Mouse (Mus musculus) stomach, embryonic 14.5 days (tissue): ENCODE measurements around the gene Epha4. TPM values are rescaled to one million over a fixed set of nuclear protein-coding genes. Genes with fewer than 3 reads are reported as not detected.

Source experiments
- ATAC-seq: fragments of 200-750 bp; cut with Nextera tagmentation; 2 replicates; pipeline ENCODE4 v1.8.0; 2017; ENCODE audit warnings: low read depth, moderate TSS enrichment; ENCODE audit not compliant: insufficient number of reproducible peaks, insufficient read depth, low FRiP score
- H3K27ac ChIP-seq: fragments of 300-500 bp; sonication (generic); 2 replicates; pipeline ENCODE4 v1.5.1; 2014; ENCODE audit warnings: mild to moderate bottlenecking, low read length, moderate library complexity, mixed read lengths
- H3K27me3 ChIP-seq: fragments of 300-500 bp; sonication (generic); 2 replicates; pipeline ENCODE4 v1.6.1; 2014; ENCODE audit warnings: low read length, control low read depth, mixed read lengths; ENCODE audit not compliant: control insufficient read depth, insufficient read depth
- H3K36me3 ChIP-seq: fragments of 300-500 bp; sonication (generic); 2 replicates; pipeline ENCODE4 v1.6.1; 2014; ENCODE audit warnings: mild to moderate bottlenecking, control low read depth, low read length, moderate library complexity, mixed read lengths; ENCODE audit not compliant: control insufficient read depth, insufficient read depth
- H3K4me1 ChIP-seq: fragments of 300-500 bp; sonication (generic); 2 replicates; pipeline ENCODE4 v1.6.1; 2014; ENCODE audit warnings: low read length, control low read depth, mixed read lengths; ENCODE audit not compliant: control insufficient read depth, insufficient read depth
- H3K4me2 ChIP-seq: fragments of 300-500 bp; sonication (generic); replicated peaks from 2 replicates; pipeline ENCODE4 v1.6.1; 2014; ENCODE audit warnings: low read depth, low read length, control low read depth
- H3K4me3 ChIP-seq: fragments of 300-500 bp; sonication (generic); 2 replicates; pipeline ENCODE4 v1.5.1; 2014; ENCODE audit warnings: low read depth, low read length, control low read depth
- H3K9ac ChIP-seq: fragments of 300-500 bp; sonication (generic); replicated peaks from 2 replicates; pipeline ENCODE4 v1.6.1; 2014; ENCODE audit warnings: low read depth, mild to moderate bottlenecking, control low read depth, low read length, moderate library complexity, mixed read lengths
- H3K9me3 ChIP-seq: fragments of 300-500 bp; sonication (generic); 2 replicates; pipeline ENCODE4 v1.6.1; 2016; ENCODE audit warnings: low read depth, low read length, control low read depth; ENCODE audit not compliant: control insufficient read depth
- WGBS: fragments of 180-500 bp; shearing (Covaris S2); extraction: QIAGEN DNeasy Blood & Tissue Kit; methylation state at CpG from one replicate; pipeline ENCODE4 v1.1.7; 2014; 5-methylcytosine and 5-hydroxymethylcytosine counted together
- polyA plus RNA-seq: library from polyadenylated mRNA; unstranded; fragments of >200 nt; fragmentation: Nextera tagmentation; extraction: Ambion mirVana; gene quantifications from 2 replicates; pipeline ENCODE4 v1.2.1, GENCODE M21; 2014

The Epha4 gene
- polyA plus RNA-seq, 1 experiment from 2014 or later: 18.2 TPM

- Histone ChIP-seq H3K9ac (no peak overlapping the region), H3K4me3 (no peak overlapping the region), H3K4me2 (no peak overlapping the region), H3K27ac (no peak overlapping the region), H3K4me1 (peaks cover 25% of the 10 kb centered on the region), H3K27me3 (no peaks in the 10 kb centered on the region), H3K9me3 (no peaks in the 10 kb centered on the region), H3K36me3 (no peaks in the 10 kb centered on the region)
- no peak for ATAC-seq
- WGBS: 27% methylated on average over 7 of the region's 7 CpGs
These were observed 19.1 kb downstream of the Epha4 start for GRCm38 (mm10) chr1:77495790-77496158.

- 46% methylated on average over 10 of the region's 10 CpGs for WGBS
- Histone ChIP-seq H3K4me3 (no peak overlapping the region), H3K27ac (no peak overlapping the region), H3K36me3 (no peaks in the 10 kb centered on the region), H3K9ac (no peak overlapping the region), H3K4me2 (no peak overlapping the region), H3K27me3 (no peaks in the 10 kb centered on the region), H3K4me1 (peaks cover 25% of the 10 kb centered on the region), H3K9me3 (no peaks in the 10 kb centered on the region)
- ATAC-seq: no peak
These were observed 19.7 kb downstream of the Epha4 start for GRCm38 (mm10) chr1:77495030-77495789.

- Histone ChIP-seq H3K27me3 (no peaks in the 10 kb centered on the region), H3K9ac (no peak overlapping the region), H3K27ac (no peak overlapping the region), H3K4me1 (peaks cover 25% of the 10 kb centered on the region), H3K36me3 (no peaks in the 10 kb centered on the region), H3K4me3 (no peak overlapping the region), H3K4me2 (no peak overlapping the region), H3K9me3 (no peaks in the 10 kb centered on the region)
- 52% methylated on average over 10 of the region's 10 CpGs for WGBS
- ATAC-seq: no peak
These were observed 20.9 kb downstream of the Epha4 start for GRCm38 (mm10) chr1:77493841-77494635.

- 91% methylated on average over 6 of the region's 6 CpGs for WGBS
- H3K4me3 ChIP-seq: no peak overlapping the region
These were observed 24.7 kb downstream of the Epha4 start for GRCm38 (mm10) chr1:77490166-77490565.

GRCm38 (mm10) chr1:77489387-77489786 is 25.5 kb downstream of the Epha4 start:
- no peak overlapping the region for H3K4me2 ChIP-seq
- no peaks in the 10 kb centered on the region for H3K27me3 ChIP-seq
- no peak overlapping the region for H3K4me3 ChIP-seq
- H3K4me1 ChIP-seq: peaks cover 5% of the 10 kb centered on the region; the same call in 1 of the 2 replicates
- WGBS: 86% methylated on average over 7 of the region's 7 CpGs
- no peak for ATAC-seq
- no peaks in the 10 kb centered on the region for H3K9me3 ChIP-seq
- H3K36me3 ChIP-seq: no peaks in the 10 kb centered on the region
- no peak overlapping the region for H3K9ac ChIP-seq
- H3K27ac ChIP-seq: no peak overlapping the region

More at GRCm38 (mm10) chr1:77490166-77490565, 24.7 kb downstream of the Epha4 start:
- Histone ChIP-seq H3K9ac (no peak overlapping the region), H3K36me3 (no peaks in the 10 kb centered on the region), H3K27ac (no peak overlapping the region), H3K27me3 (no peaks in the 10 kb centered on the region), H3K9me3 (no peaks in the 10 kb centered on the region), H3K4me1 (peaks cover 7% of the 10 kb centered on the region; the same call in 1 of the 2 replicates), H3K4me2 (no peak overlapping the region)
- ATAC-seq: no peak

- ATAC-seq: no peak
These were observed 26.9 kb downstream of the Epha4 start for GRCm38 (mm10) chr1:77487856-77488462.

GRCm38 (mm10) chr1:77484766-77485596 is 29.9 kb downstream of the Epha4 start:
- WGBS: 47% methylated on average over 6 of the region's 6 CpGs

More at GRCm38 (mm10) chr1:77487856-77488462, 26.9 kb downstream of the Epha4 start:
- Histone ChIP-seq H3K4me2 (no peak overlapping the region), H3K9ac (no peak overlapping the region), H3K4me3 (no peak overlapping the region), H3K4me1 (peaks cover 5% of the 10 kb centered on the region; the same call in 1 of the 2 replicates), H3K36me3 (no peaks in the 10 kb centered on the region), H3K27me3 (no peaks in the 10 kb centered on the region), H3K27ac (no peak overlapping the region), H3K9me3 (no peaks in the 10 kb centered on the region)
- WGBS: 79% methylated on average over 13 of the region's 13 CpGs

More at GRCm38 (mm10) chr1:77484766-77485596, 29.9 kb downstream of the Epha4 start:
- ATAC-seq: no peak
- no peak overlapping the region for H3K9ac ChIP-seq
- no peaks in the 10 kb centered on the region for H3K27me3 ChIP-seq
- no peaks in the 10 kb centered on the region for H3K4me1 ChIP-seq
- no peak overlapping the region for H3K4me3 ChIP-seq
- no peak overlapping the region for H3K4me2 ChIP-seq
- no peak overlapping the region for H3K27ac ChIP-seq
- no peaks in the 10 kb centered on the region for H3K36me3 ChIP-seq
- no peaks in the 10 kb centered on the region for H3K9me3 ChIP-seq
